Mouse (Mus musculus): ENCODE results near the gene Gm4922.

The Gm4922 gene

GRCm38 (mm10) chr10:18786693-18787092 lies at the start of gene Gm4922:
Gene Gm4922, minus strand, starts transcription at chr10:18786793.
- 100% methylated on average over 1 of the region's 1 CpGs for WGBS

GRCm38 (mm10) chr10:18835684-18836479 lies 49.3 kb upstream of the Gm4922 start:
- 64% methylated on average over 6 of the region's 6 CpGs for WGBS

GRCm38 (mm10) chr10:18834389-18834788 lies 47.8 kb upstream of the Gm4922 start:
- WGBS = 54% methylated on average over 2 of the region's 2 CpGs

- 78% methylated on average over 7 of the region's 7 CpGs for whole genome bisulfite sequencing
These were observed 45.2 kb upstream of the Gm4922 start for GRCm38 (mm10) chr10:18831823-18832222.

GRCm38 (mm10) chr10:18830359-18830758 lies 43.8 kb upstream of the Gm4922 start:
- 81% methylated on average over 4 of the region's 4 CpGs for WGBS

- WGBS = 45% methylated on average over 2 of the region's 2 CpGs
These were observed 41.3 kb upstream of the Gm4922 start for GRCm38 (mm10) chr10:18827936-18828335.

GRCm38 (mm10) chr10:18826107-18826506 lies 39.5 kb upstream of the Gm4922 start:
- 73% methylated on average over 2 of the region's 2 CpGs for WGBS

- 56% methylated on average over 5 of the region's 5 CpGs for WGBS
These were observed 30.0 kb upstream of the Gm4922 start for GRCm38 (mm10) chr10:18816560-18816959.

GRCm38 (mm10) chr10:18811751-18812150 lies 25.2 kb upstream of the Gm4922 start:
- WGBS = 95% methylated on average over 2 of the region's 2 CpGs

GRCm38 (mm10) chr10:18790063-18790462 lies 3.5 kb upstream of the Gm4922 start:
- WGBS = 49% methylated on average over 4 of the region's 4 CpGs

- WGBS = 76% methylated on average over 1 of the region's 1 CpGs
These were observed 2.0 kb upstream of the Gm4922 start for GRCm38 (mm10) chr10:18788601-18789000.

- 76% methylated on average over 3 of the region's 3 CpGs for WGBS
These were observed 9.0 kb downstream of the Gm4922 start for GRCm38 (mm10) chr10:18777546-18777945.

GRCm38 (mm10) chr10:18772537-18773179 lies 13.9 kb downstream of the Gm4922 start:
- WGBS = 66% methylated on average over 4 of the region's 4 CpGs

GRCm38 (mm10) chr10:18769909-18770308 lies 16.7 kb downstream of the Gm4922 start:
- 60% methylated on average over 5 of the region's 5 CpGs for WGBS

- 42% methylated on average over 2 of the region's 2 CpGs for WGBS
These were observed 26.4 kb downstream of the Gm4922 start for GRCm38 (mm10) chr10:18760241-18760640.

- WGBS = 86% methylated on average over 4 of the region's 4 CpGs
These were observed 36.5 kb downstream of the Gm4922 start for GRCm38 (mm10) chr10:18750057-18750456.

GRCm38 (mm10) chr10:18743286-18744142 lies 43.1 kb downstream of the Gm4922 start, which contains the start of gene Arfgef3:
Gene Arfgef3, minus strand, starts transcription at chr10:18743949.
- WGBS = 2% methylated on average over 50 of the region's 50 CpGs

GRCm38 (mm10) chr10:18742086-18742485 lies 44.5 kb downstream of the Gm4922 start:
- WGBS = 41% methylated on average over 6 of the region's 6 CpGs

GRCm38 (mm10) chr10:18741024-18741423 lies 45.6 kb downstream of the Gm4922 start:
- 41% methylated on average over 8 of the region's 8 CpGs for WGBS
